Mouse (Mus musculus): ENCODE measurements around the gene Sorcs2.
A peak's percentile ranks its signal among the peaks of the same experiment; 100 is the strongest.

Sorcs2 gene

GRCm38 (mm10) chr5:36179708-36180107, 218.2 kb downstream of the Sorcs2 start:
- DNase-seq (ENCODE audit: low read depth, low spot score) = no peak

GRCm38 (mm10) chr5:36178785-36179184, 219.2 kb downstream of the Sorcs2 start:
- DNase-seq (ENCODE audit: low read depth, low spot score) = no peak

DNA sequence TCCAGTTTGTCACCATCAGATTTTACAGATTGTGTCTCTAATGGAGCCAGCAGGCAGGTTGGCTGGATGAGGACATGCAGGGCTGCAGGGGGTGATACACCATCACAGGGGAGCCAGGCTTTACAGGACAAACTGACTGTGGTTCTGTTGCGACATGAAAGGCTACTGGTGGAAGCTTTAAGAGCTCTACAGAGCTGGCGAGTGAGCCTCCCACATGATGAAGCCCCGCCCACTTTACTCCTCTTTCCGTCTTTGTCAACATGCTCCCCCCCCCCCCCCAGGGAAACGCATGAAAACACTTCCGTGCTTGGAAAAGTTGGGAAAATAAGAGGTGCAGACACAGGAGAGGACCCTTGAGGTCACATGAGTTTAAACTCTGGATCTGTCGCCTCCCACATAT, 219.7 kb downstream of the Sorcs2 start:
- no peak for DNase-seq (ENCODE audit: low read depth, low spot score)

GRCm38 (mm10) chr5:36176873-36177272, 221.1 kb downstream of the Sorcs2 start:
- DNase-seq (ENCODE audit: low read depth, low spot score) = no peak

- DNase-seq (ENCODE audit: low read depth, low spot score) = no peak
Measured at GRCm38 (mm10) chr5:36176409-36176808, 221.5 kb downstream of the Sorcs2 start.

- no peak for DNase-seq (ENCODE audit: low read depth, low spot score)
Measured at GRCm38 (mm10) chr5:36174569-36175115, 223.3 kb downstream of the Sorcs2 start.

DNA sequence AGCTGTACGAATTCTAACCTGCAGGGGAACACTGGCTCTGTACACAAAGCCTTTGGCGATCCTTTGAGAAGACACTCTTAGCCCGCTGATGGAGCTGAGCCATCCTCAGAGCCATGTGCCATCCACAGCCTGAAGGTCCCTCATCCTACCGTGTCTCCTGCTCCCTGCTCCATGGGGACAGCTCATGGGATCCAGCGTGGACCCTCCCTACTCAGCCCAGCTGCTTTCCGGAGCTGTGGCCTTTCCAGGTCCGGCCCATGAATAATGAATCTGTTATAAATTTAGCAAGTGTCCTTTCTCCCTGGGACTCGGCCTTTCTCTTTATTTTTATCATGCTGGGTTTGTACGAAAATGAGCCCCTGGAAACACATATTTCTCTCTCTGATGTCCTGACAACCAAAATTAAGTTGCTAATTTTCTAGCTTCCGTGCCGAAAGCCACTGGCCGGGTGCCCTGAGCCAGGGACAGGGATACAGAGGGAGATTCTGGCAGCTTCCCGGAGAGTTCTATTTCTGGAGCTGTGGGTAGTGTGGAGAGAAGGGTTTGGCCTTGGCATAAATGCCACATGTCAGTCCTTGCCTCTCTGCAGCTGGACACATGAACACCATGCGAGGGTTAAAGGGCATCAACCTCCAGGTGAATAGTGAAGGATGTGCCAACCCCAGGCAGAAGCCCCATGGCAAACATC, 228.8 kb downstream of the Sorcs2 start:
- DNase-seq (ENCODE audit: low read depth, low spot score) = no peak

DNA sequence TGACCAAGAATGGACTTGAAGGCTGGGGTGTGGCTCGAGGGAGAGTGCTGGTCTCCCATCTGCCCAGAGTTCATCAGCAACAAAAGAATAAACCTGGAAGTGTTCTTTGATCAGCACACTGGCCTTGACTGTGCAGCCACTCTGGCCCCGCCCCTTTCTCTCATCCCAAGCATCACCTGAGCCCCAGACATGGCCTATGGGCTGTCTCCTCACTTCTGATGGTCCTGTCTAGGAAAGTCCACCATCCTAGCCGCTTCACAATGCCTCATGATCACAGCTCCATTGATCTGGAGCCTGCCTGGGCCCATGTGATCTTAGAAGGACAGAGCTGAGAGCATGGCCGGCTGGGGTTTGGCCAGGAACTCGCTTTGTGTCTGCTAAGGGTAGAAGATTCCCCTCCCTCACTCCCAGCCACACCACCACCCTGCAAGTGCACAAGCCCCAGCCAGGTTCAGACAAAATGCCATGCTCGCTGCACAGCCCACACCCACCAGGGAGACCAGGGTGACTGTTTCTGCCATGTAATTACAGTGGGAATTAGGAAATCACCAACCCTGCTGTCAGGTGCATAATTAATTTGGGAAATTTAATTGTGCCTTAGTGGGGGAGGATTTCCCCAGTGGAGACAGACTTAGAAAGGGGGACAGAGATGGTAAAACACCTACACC, 231.5 kb downstream of the Sorcs2 start:
- DNase-seq (ENCODE audit: low read depth, low spot score) = no peak

DNA sequence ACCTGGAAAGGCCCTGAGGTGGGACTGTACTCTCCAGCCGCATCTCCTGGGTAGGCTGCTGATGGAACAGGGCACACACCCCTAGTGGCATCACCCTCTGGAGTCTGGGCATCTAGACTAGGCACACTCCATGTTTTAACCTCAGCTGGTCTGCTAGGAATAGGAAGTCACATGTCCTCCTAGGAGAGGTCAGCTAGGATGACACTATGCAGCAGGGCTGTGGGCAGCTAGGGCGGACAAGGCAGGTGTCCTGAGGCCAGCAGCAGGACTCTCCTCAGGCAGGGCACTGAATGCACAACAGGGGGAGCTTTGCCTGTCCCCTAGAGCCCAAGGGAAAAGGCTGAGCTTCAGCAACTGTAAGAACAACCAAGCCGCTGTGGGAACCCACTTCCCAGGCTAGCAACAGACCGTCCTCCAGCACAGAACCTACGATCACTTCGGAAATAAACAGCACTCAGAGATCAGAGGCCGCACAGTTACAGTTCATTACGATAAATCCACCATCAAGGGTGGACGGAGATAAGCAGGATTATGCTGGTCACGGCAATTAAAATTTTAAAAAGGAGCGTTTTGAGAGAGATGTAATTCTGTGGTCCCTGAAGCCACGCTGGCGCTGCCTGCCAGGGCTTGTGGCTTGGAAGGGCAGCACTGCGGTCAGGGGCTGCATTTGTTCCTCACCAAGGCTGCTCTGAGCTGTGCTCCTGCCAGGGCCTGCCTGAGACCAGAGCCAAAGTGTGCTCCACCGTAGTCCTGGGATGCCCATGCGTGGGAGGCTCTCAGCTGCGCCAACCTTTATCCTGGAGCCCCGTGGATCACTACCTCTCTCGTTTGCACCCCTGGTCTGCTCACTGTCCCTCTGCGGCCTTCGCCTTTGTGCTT, 232.3 kb downstream of the Sorcs2 start:
- no peak for DNase-seq (ENCODE audit: low read depth, low spot score)

DNA sequence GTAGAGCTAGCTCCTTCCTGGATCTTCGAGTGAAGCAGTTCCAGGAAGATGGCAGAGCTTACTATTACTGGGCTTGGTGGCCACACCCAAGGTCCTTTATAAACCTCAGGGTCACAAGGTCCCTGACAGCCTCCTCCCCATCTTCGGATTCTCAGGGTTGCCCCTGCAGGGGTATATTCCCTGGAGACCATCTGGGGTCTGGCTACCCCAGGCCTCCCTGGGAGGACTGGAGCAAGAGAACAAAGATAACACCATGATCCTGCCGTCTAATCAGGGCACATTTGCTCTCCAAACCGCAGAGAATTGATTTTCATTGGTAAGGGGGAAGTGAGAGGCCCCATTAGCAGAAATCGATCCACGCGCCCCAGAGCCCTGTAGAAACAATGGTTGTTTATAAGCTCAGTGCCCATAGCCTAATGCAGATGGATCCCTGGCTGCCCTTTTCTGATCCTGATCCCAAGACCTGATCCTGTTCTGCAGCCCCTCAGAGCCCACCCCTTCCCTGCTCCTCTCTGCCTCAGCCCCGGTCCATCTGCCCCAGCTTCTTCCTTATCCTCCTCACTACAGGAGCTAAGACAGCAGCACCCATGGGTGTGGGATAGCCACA, 243.0 kb downstream of the Sorcs2 start:
- no peak for DNase-seq (ENCODE audit: low read depth, low spot score)

DNA sequence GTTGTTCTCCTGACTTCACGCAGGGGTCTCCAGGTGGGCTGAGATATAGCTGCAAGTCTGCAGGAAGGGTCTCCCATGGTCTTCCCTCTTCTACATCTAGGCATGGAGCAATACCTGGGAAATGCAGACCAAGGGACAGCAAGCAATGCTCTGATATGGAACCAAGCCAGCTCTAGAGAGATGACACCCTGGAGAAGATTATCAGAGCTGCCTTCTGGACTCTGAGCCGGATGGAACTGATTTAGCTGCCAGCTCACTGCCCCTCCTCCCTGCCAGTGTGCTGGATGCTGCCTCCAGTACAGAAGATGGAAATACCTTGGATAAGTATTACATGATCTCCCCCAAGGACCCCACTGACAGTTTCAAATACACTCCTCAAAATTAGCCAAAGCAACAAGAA, 244.7 kb downstream of the Sorcs2 start:
- DNase-seq (ENCODE audit: low read depth, low spot score) = peak; percentile 44

- DNase-seq (ENCODE audit: low read depth, low spot score) = no peak
Measured at GRCm38 (mm10) chr5:36151086-36151485, 246.9 kb downstream of the Sorcs2 start.

- no peak for DNase-seq (ENCODE audit: low read depth, low spot score)
Measured at GRCm38 (mm10) chr5:36149098-36149497, 248.8 kb downstream of the Sorcs2 start.

DNA sequence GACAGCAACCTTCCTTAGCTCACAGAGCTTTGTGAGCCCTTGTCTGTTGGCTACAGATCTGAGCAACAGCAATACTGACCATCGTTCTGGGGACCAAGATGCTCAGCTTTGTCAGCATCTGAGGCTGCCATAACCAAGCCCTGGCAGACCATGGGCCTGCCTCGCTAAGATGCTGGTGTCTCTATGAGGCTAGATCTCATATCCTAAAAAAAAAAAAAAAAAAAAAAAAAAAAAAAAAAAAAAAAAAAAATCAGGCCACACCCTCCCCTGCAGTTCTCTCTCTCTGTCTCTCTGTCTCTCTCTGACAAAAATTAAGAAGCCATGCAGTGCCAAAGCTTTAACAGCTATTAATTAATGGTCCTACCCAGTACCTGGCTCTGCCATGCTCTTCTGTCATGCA, 251.3 kb downstream of the Sorcs2 start:
- DNase-seq (ENCODE audit: low read depth, low spot score) = no peak

GRCm38 (mm10) chr5:36144560-36144959, 253.4 kb downstream of the Sorcs2 start:
- no peak for DNase-seq (ENCODE audit: low read depth, low spot score)

- no peak for DNase-seq (ENCODE audit: low read depth, low spot score)
Measured at GRCm38 (mm10) chr5:36141676-36142255, 256.2 kb downstream of the Sorcs2 start.

- DNase-seq (ENCODE audit: low read depth, low spot score) = no peak
Measured at GRCm38 (mm10) chr5:36141112-36141511, 256.8 kb downstream of the Sorcs2 start.

DNA sequence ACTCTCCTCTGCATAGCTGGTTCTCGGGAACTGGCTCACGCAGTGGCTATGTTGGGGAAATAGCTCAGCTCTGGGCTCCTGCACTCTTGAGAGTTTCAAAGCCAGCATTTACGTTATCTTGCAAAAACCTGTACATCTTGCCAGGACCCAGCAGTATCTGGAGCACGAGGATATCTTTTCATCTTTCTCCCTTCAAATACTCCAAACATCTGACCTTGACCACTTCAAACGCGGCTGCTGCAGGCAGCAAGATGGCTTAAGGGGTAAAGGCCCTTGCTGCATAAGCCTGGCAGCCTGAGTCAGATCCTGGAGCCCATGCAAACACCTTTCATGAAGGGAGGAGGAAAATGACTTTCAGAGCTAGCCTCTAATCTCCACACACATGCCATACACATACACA, 258.2 kb downstream of the Sorcs2 start:
- no peak for DNase-seq (ENCODE audit: low read depth, low spot score)

DNA sequence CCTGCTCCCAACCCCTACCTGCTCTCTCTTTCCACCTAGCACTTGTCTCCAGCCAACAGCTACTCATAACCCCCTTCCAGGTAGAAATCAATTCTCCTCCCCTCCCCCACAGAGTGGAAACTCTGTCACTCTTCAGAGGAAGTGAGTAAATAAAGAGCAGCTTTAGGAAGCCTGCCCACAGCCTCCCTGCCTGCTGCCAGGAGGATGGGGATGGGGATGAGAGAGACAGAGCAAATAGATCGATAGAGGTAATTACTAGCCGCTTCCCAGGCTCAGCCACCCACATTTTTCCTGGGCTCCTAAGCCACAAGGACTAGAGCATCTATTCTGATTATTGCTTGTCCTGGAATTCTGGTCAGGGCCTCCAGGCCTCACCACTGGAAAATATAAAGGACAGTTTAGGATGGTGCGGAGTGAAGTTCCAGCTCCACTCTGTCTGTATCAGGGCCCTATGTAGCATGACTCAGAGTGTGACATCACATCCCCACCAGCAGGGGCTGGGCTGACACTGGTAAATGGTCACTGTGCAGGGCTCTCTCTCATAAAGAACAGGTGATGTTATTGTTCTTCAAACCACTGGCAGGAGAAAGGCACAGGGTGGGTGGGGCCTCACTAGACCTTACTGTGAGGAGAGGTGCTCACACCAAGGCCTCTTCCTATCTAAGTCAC, 261.9 kb downstream of the Sorcs2 start:
- no peak for DNase-seq (ENCODE audit: low read depth, low spot score)

DNA sequence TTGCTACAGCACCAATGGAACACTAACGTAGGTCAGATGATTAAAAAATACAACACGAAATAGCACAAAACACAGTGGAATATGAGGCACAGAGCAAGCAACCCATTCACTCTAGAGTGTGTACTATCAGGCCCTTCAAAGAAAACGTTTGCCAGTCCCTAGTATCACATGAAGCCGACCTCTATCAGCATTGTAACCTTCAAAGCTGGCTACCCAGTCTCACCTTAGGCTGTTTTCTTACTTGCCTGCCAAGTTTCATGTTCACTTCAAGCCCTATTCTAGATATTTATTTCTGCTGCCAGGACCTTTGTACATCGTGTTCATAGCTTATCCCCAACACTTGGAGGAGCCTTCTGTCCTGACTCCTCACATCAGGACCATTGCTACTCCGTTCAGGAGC, 263.6 kb downstream of the Sorcs2 start:
- DNase-seq (ENCODE audit: low read depth, low spot score) = no peak

GRCm38 (mm10) chr5:36133893-36134292, 264.0 kb downstream of the Sorcs2 start:
- DNase-seq (ENCODE audit: low read depth, low spot score) = no peak

Measured in retina, postnatal 7 days (tissue).